Mouse (Mus musculus): ENCODE data around the gene Fnbp1l. TPM values are rescaled to one million over a fixed set of nuclear protein-coding genes. Genes with fewer than 3 reads are reported as not detected.

Gene Fnbp1l
- total and polyA plus RNA-seq, 3 experiments = 1.5 to 2.0 (median 2.0) TPM

DNA sequence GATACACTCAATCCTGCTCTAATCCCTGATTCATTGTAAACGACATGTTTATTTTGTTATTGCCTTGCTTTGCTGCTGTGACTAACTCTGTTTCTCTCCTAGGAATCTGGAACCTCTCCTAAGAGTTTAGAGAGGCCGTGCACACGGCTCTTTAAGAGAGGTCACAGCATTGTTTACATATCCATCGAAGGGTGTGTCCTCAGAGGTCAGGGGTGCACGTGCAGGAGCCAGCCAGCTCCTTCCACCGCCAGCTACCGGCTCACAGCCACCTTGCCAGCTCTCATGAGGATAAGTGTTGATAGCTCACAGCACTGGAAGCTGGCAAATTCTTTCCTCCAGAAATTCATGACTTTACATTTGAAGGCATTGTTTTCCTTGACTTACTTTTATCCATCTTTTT, 54.2 kb downstream of the Fnbp1l start:
- Histone ChIP-seq H3K79me2 (replicated peaks; ENCODE audit: control insufficient read depth, extremely low read depth, insufficient read depth, poor library complexity, severe bottlenecking) (no peaks in the 10 kb centered on the region), H3K36me3 (replicated peaks in 1 of 2; ENCODE audit: control insufficient read depth in 1 of 2, insufficient read depth in 1 of 2, low read length in 1 of 2) (no peaks in the 10 kb centered on the region), H3K4me2 (ENCODE audit: insufficient read depth, low read depth, poor library complexity, severe bottlenecking) (no peak overlapping the region), H3K4me3 (replicated peaks in 1 of 3; ENCODE audit: low read depth in 2 of 3, low read length in 2 of 3, poor library complexity in 1 of 3) (no peak overlapping the region), H3K9me3 (replicated peaks; ENCODE audit: low read length) (no peaks in the 10 kb centered on the region), H3K4me1 (ENCODE audit: control insufficient read depth in 1 of 2, insufficient read depth in 2 of 2) (peaks cover 0 to 10% of the 10 kb centered on the region in 2 experiments; a peak in 2 of 4 replicates), H3K27me3 (replicated peaks) (no peaks in the 10 kb centered on the region), H3K9ac (ENCODE audit: insufficient read depth, low read depth) (no peak overlapping the region), H3K27ac (ENCODE audit: insufficient read depth, low read depth) (no peak overlapping the region)
- TF ChIP-seq HCFC1 (IDR thresholded peaks at IDR 0.05; ENCODE audit: low read depth, low read length) (no peak), BHLHE40 (IDR thresholded peaks at IDR 0.05; ENCODE audit: low read depth, low read length) (peak; percentile 59)
- no peak for DNase-seq (ENCODE audit: extremely low read depth)
- dilution Hi-C loops (cut with MboI; ENCODE audit: extremely low pct_ligation_motif_present, extremely low pct_unique_long_range_greater_than_20kb, low sequenced_read_pairs) = no loop called here
- in situ Hi-C loops (cut with MboI; ENCODE audit: low pct_ligation_motif_present, low pct_unique_long_range_greater_than_20kb, low sequenced_read_pairs) = no loop called here

DNA sequence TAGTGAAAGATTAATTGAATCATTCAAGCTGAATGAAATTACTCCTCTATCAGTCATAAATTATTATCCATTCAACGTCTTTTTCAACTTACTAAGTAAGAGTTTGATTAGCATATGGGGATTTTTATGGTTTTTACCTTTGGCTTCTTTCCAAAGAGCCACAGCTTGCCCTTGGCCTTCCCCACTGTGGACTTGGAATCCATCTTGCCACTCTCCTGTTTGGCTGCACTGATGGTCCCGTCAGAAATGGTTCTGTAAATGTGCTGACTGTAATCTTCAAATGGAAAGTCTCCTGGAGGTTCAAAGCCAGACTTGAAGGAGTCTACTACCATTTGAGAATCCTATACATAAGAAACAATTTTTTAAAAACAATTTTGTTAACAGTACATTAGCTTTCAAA, 61.7 kb downstream of the Fnbp1l start:
- Histone ChIP-seq H3K9me3 (replicated peaks; ENCODE audit: low read length) (no peaks in the 10 kb centered on the region), H3K27me3 (replicated peaks) (no peaks in the 10 kb centered on the region), H3K27ac (ENCODE audit: insufficient read depth, low read depth) (no peak overlapping the region), H3K36me3 (replicated peaks in 1 of 2; ENCODE audit: control insufficient read depth in 1 of 2, insufficient read depth in 1 of 2, low read length in 1 of 2) (no peaks in the 10 kb centered on the region), H3K4me2 (ENCODE audit: insufficient read depth, low read depth, poor library complexity, severe bottlenecking) (no peak overlapping the region), H3K9ac (ENCODE audit: insufficient read depth, low read depth) (no peak overlapping the region), H3K79me2 (replicated peaks; ENCODE audit: control insufficient read depth, extremely low read depth, insufficient read depth, poor library complexity, severe bottlenecking) (no peaks in the 10 kb centered on the region), H3K4me3 (replicated peaks in 1 of 3; ENCODE audit: low read depth in 2 of 3, low read length in 2 of 3, poor library complexity in 1 of 3) (no peak overlapping the region), H3K4me1 (ENCODE audit: control insufficient read depth in 1 of 2, insufficient read depth in 2 of 2) (0 out of 4 replicates have a peak, but pooled peaks cover 0 to 3% of the 10 kb centered on the region in 2 experiments)
- no peak for DNase-seq (ENCODE audit: extremely low read depth)
- dilution Hi-C loops (cut with MboI; ENCODE audit: extremely low pct_ligation_motif_present, extremely low pct_unique_long_range_greater_than_20kb, low sequenced_read_pairs) (no loop called here), in situ Hi-C loops (cut with MboI; ENCODE audit: low pct_ligation_motif_present, low pct_unique_long_range_greater_than_20kb, low sequenced_read_pairs) (no loop called here)
- TF ChIP-seq ELF1 (IDR thresholded peaks at IDR 0.05; ENCODE audit: low read depth, low read length) (no peak), NELFE (IDR thresholded peaks at IDR 0.05; ENCODE audit: low read depth, low read length) (no peak), CHD1 (IDR thresholded peaks at IDR 0.05; ENCODE audit: low read depth, low read length) (no peak), ZC3H11A (IDR thresholded peaks at IDR 0.05; ENCODE audit: low read depth, low read length) (no peak), SMC3 (IDR thresholded peaks at IDR 0.05; ENCODE audit: low read depth, low read length) (no peak), MAFK (IDR thresholded peaks at IDR 0.05; ENCODE audit: insufficient replicate concordance, low read length) (no peak), TBP (conservative IDR thresholded peaks at IDR 0.05; ENCODE audit: low read depth, low read length) (no peak), JUN (IDR thresholded peaks at IDR 0.05; ENCODE audit: insufficient read depth, low read depth, low read length) (no peak), KAT2A (IDR thresholded peaks at IDR 0.05; ENCODE audit: insufficient replicate concordance, low read length) (no peak), MEF2A (IDR thresholded peaks at IDR 0.05; ENCODE audit: borderline replicate concordance, low read depth, low read length) (no peak), MAZ (IDR thresholded peaks at IDR 0.05; ENCODE audit: low read depth, low read length) (no peak), TCF12 (IDR thresholded peaks at IDR 0.05; ENCODE audit: low read depth, low read length) (no peak), E2F4 (IDR thresholded peaks at IDR 0.05; ENCODE audit: insufficient replicate concordance, low read depth, low read length) (no peak), CHD2 (IDR thresholded peaks at IDR 0.05; ENCODE audit: low read length) (no peak), JUND (conservative IDR thresholded peaks at IDR 0.05; ENCODE audit: low read depth, low read length) (no peak), ZMIZ1 (IDR thresholded peaks at IDR 0.05; ENCODE audit: low read depth, low read length) (no peak), MAX (IDR thresholded peaks at IDR 0.05; ENCODE audit: low read length) (no peak), ETS1 (conservative IDR thresholded peaks at IDR 0.05; ENCODE audit: low read depth, low read length) (no peak), GABPA (IDR thresholded peaks at IDR 0.05; ENCODE audit: insufficient replicate concordance, low read depth, low read length) (no peak), POLR2AphosphoS2 (IDR thresholded peaks at IDR 0.05; ENCODE audit: low read depth, low read length) (no peak)

All from CH12.LX (cell line).